ENCODE assay signal across 10 mouse cellular contexts in genomic region chr7:75644585-75644984, GRCm38 (mm10).
DNase-seq lines count a peak whose midpoint lies in the region; ATAC-seq and TF ChIP-seq lines count a peak whose summit lies in the region.
"Had no signal": no experiment of that assay in that cellular context is flagged by ENCODE, and none has a peak within 500 bp of the region (broad histone marks: within the 10 kb centered on the region; RNA-seq: fewer than 3 reads in every experiment).

No protein-coding gene starts in this region.

- H3K9ac ChIP-seq in heart, embryonic 15.5 days, result no peak overlapping the region
- H3K9ac ChIP-seq in limb, embryonic 14.5 days (ENCODE audit: low read depth, low read length, severe bottlenecking), result no peak overlapping the region

- 74% methylated on average over 2 of the region's 2 CpGs for WGBS in heart, embryonic 15.5 days
- 80% methylated on average over 2 of the region's 2 CpGs for WGBS in heart, embryonic 10.5 days
- 65% methylated on average over 2 of the region's 2 CpGs for WGBS in limb, embryonic 14.5 days

- DNase-seq in heart, embryonic 10.5 days (ENCODE audit: low spot score), result no peak
- peak; percentile 54 for DNase-seq in 3T3-L1 (ENCODE audit: low read depth, low spot score)
- DNase-seq in limb, embryonic 14.5 days (ENCODE audit: low spot score), result no peak
- DNase-seq in left cerebral cortex, adult 9 months (ENCODE audit: low spot score in 2 of 2), result no peak
- no peak for DNase-seq in cerebellum, postnatal 10 days
- no peak for DNase-seq in spleen, postnatal 36 days (ENCODE audit: low spot score in 2 of 2)
- DNase-seq: lung, adult 2 months had no signal

- no peaks in the 10 kb centered on the region for H3K9me3 ChIP-seq in heart, embryonic 15.5 days (replicated peaks)
- no peaks in the 10 kb centered on the region for H3K9me3 ChIP-seq in heart, embryonic 10.5 days
- H3K9me3 ChIP-seq in limb, embryonic 14.5 days (ENCODE audit: control insufficient read depth, low read length), result no peaks in the 10 kb centered on the region

- H3K4me2 ChIP-seq in heart, embryonic 15.5 days, result peak overlapping the region; percentile 37
- H3K4me2 ChIP-seq in limb, embryonic 14.5 days (replicated peaks; ENCODE audit: low read depth, low read length, severe bottlenecking), result peak overlapping the region; percentile 49

- H3K27me3 ChIP-seq in heart, embryonic 15.5 days, result no peaks in the 10 kb centered on the region
- no peaks in the 10 kb centered on the region for H3K27me3 ChIP-seq in heart, embryonic 10.5 days (ENCODE audit: insufficient read depth, poor library complexity, severe bottlenecking)
- H3K27me3 ChIP-seq in limb, embryonic 14.5 days (ENCODE audit: control insufficient read depth, insufficient read depth, low read length), result no peaks in the 10 kb centered on the region

- peaks cover 54% of the 10 kb centered on the region for H3K4me1 ChIP-seq in heart, embryonic 15.5 days (replicated peaks)
- peaks cover 39% of the 10 kb centered on the region for H3K4me1 ChIP-seq in heart, embryonic 10.5 days
- H3K4me1 ChIP-seq in brown adipose tissue, adult 24 weeks (ENCODE audit: control insufficient read depth, insufficient read depth, insufficient read length, low read length), result peaks cover 32% of the 10 kb centered on the region
- H3K4me1 ChIP-seq in limb, embryonic 14.5 days (ENCODE audit: control insufficient read depth, insufficient read depth, low read length), result peaks cover 37% of the 10 kb centered on the region

- no peak for TF ChIP-seq POLR2A in limb, embryonic 14.5 days (IDR thresholded peaks at IDR 0.05; ENCODE audit: borderline replicate concordance, extremely low read depth, insufficient read depth, insufficient read length)

- no peak for ATAC-seq in heart, embryonic 15.5 days (replicated peaks; ENCODE audit: insufficient number of reproducible peaks, insufficient read depth, low FRiP score, low read depth)
- ATAC-seq in limb, embryonic 14.5 days (ENCODE audit: low FRiP score, low read depth), result no peak
- ATAC-seq: midbrain, embryonic 16.5 days had no signal

- peak overlapping the region; percentile 84; the same call in 1 of the 2 replicates for H3K27ac ChIP-seq in heart, embryonic 15.5 days
- H3K27ac ChIP-seq in heart, embryonic 10.5 days, result no peak overlapping the region
- H3K27ac ChIP-seq in brown adipose tissue, adult 24 weeks (replicated peaks; ENCODE audit: low read depth, low read length), result peak overlapping the region; percentile 93
- no peak overlapping the region for H3K27ac ChIP-seq in limb, embryonic 14.5 days (replicated peaks; ENCODE audit: low read depth, low read length)

- H3K4me3 ChIP-seq in heart, embryonic 15.5 days, result peak overlapping the region; percentile 11
- no peak overlapping the region for H3K4me3 ChIP-seq in heart, embryonic 10.5 days
- peak overlapping the region; percentile 68 for H3K4me3 ChIP-seq in brown adipose tissue, adult 24 weeks (ENCODE audit: insufficient read depth, low read depth, low read length)
- 0 out of 2 replicates have a peak overlapping the region, but pooled peaks have one; percentile 2 for H3K4me3 ChIP-seq in limb, embryonic 14.5 days (replicated peaks; ENCODE audit: low read length)

- no peaks in the 10 kb centered on the region for H3K36me3 ChIP-seq in heart, embryonic 15.5 days
- no peaks in the 10 kb centered on the region for H3K36me3 ChIP-seq in heart, embryonic 10.5 days
- no peaks in the 10 kb centered on the region for H3K36me3 ChIP-seq in limb, embryonic 14.5 days (ENCODE audit: control insufficient read depth, insufficient read depth, low read length)

Comparison
In these comparisons a context has a peak if more than half of its experiments do, and no peak if none do; other contexts are left out.
1. H3K27ac ChIP-seq: peak in heart, embryonic 15.5 days (single experiment) and brown adipose tissue, adult 24 weeks (single experiment); none in heart, embryonic 10.5 days (single experiment) and limb, embryonic 14.5 days (single experiment).